Mouse (Mus musculus): ENCODE measurements around the gene Bex2. TPM values are rescaled to one million over a fixed set of nuclear protein-coding genes. Genes with fewer than 3 reads are reported as not detected.

Gene Bex2
- polyA plus RNA-seq, 1 experiment from 2014 or later, result 305 TPM

Other genes with a start within 250 kb of the Bex2 start
- gene Gprasp2, start 229.2 kb downstream of the Bex2 start, polyA plus RNA-seq (2014; fragmentation: Nextera tagmentation; extraction: Ambion mirVana), result 32.9 and 42.6 TPM in 2 replicates
- gene Arxes2, start 74.4 kb downstream of the Bex2 start, polyA plus RNA-seq (2014; fragmentation: Nextera tagmentation; extraction: Ambion mirVana), result 125 and 140 TPM in 2 replicates
- gene Arxes1, start 34.9 kb downstream of the Bex2 start, polyA plus RNA-seq (2014; fragmentation: Nextera tagmentation; extraction: Ambion mirVana), result 44.0 and 53.1 TPM in 2 replicates
- gene Nxf3, start 17.0 kb upstream of the Bex2 start, polyA plus RNA-seq (2014; fragmentation: Nextera tagmentation; extraction: Ambion mirVana), result not detected in 2 replicates
- gene Bex4, start 70.8 kb upstream of the Bex2 start, polyA plus RNA-seq (2014; fragmentation: Nextera tagmentation; extraction: Ambion mirVana), result 85.4 and 86.3 TPM in 2 replicates
- 227 and 238 TPM in 2 replicates for gene Tceal8, start 104.1 kb upstream of the Bex2 start, polyA plus RNA-seq (2014; fragmentation: Nextera tagmentation; extraction: Ambion mirVana)
- 2.6 TPM in 2 replicates for gene Tceal5, start 135.6 kb upstream of the Bex2 start, polyA plus RNA-seq (2014; fragmentation: Nextera tagmentation; extraction: Ambion mirVana)
- gene Tceal7, start 146.5 kb upstream of the Bex2 start, polyA plus RNA-seq (2014; fragmentation: Nextera tagmentation; extraction: Ambion mirVana), result 0.82 and 1.3 TPM in 2 replicates
- gene Bex1, start 147.3 kb upstream of the Bex2 start, polyA plus RNA-seq (2014; fragmentation: Nextera tagmentation; extraction: Ambion mirVana), result 99.1 and 107 TPM in 2 replicates
- gene Tceal9, start 176.8 kb upstream of the Bex2 start, polyA plus RNA-seq (2014; fragmentation: Nextera tagmentation; extraction: Ambion mirVana), result 460 and 466 TPM in 2 replicates
- 733 and 747 TPM in 2 replicates for gene Bex3, start 202.0 kb upstream of the Bex2 start, polyA plus RNA-seq (2014; fragmentation: Nextera tagmentation; extraction: Ambion mirVana)